Mouse (Mus musculus) thymus, adult 2 months (tissue): ENCODE data around the gene Zfp523. TPM values are rescaled to one million over a fixed set of nuclear protein-coding genes. Genes with fewer than 3 reads are reported as not detected.
A peak's percentile ranks its signal among the peaks of the same experiment; 100 is the strongest.

Source experiments
- DNase-seq: peaks from one replicate; pipeline ENCODE4 v3.0.0; 2021
- H3K27ac ChIP-seq: fragments of 200-500 bp; 2 replicates; pipeline ENCODE4 v1.5.1; 2012; ENCODE audit warnings: low read length, control low read depth; ENCODE audit not compliant: control insufficient read depth, insufficient read depth
- H3K27me3 ChIP-seq: fragments of 200-500 bp; 2 replicates; pipeline ENCODE4 v1.6.1; 2012; ENCODE audit warnings: mild to moderate bottlenecking, low read length, moderate library complexity, mixed read lengths; ENCODE audit not compliant: control insufficient read depth, insufficient read depth
- H3K36me3 ChIP-seq: fragments of 200-500 bp; 2 replicates; pipeline ENCODE4 v1.6.1; 2012; ENCODE audit warnings: mild to moderate bottlenecking, low read length, moderate library complexity; ENCODE audit not compliant: control insufficient read depth, insufficient read depth
- H3K4me1 ChIP-seq: fragments of 200-500 bp; replicated peaks from 2 replicates; pipeline ENCODE4 v1.6.1; 2012; ENCODE audit warnings: low read length; ENCODE audit not compliant: control insufficient read depth, insufficient read depth
- H3K4me3 ChIP-seq: fragments of 200-500 bp; 2 replicates; pipeline ENCODE4 v1.5.1; 2012; ENCODE audit warnings: mild to moderate bottlenecking, low read length, control low read depth, moderate library complexity; ENCODE audit not compliant: control insufficient read depth, insufficient read depth
- CTCF ChIP-seq: fragments of 200-500 bp; IDR thresholded peaks from 2 replicates; pipeline ENCODE4 v1.5.1; 2012; ENCODE audit warnings: mild to moderate bottlenecking, control low read depth, low read length, moderate library complexity, borderline replicate concordance; ENCODE audit not compliant: control insufficient read depth, poor library complexity, insufficient read depth; ENCODE audit errors: extremely low read depth
- POLR2A ChIP-seq: fragments of 200-500 bp; IDR thresholded peaks from 2 replicates; pipeline ENCODE4 v1.6.1; 2012; ENCODE audit warnings: mild to moderate bottlenecking, low read length, control low read depth, moderate library complexity; ENCODE audit not compliant: control insufficient read depth, poor library complexity, insufficient read depth; ENCODE audit errors: extremely low read depth
- WGBS: fragments of 180-500 bp; shearing (Covaris S2); methylation state at CpG from one replicate; pipeline ENCODE4 v1.1.7; 2018; 5-methylcytosine and 5-hydroxymethylcytosine counted together
- polyA plus RNA-seq: library from polyadenylated mRNA; depleted of rRNA; stranded (reverse); fragments of >200 nt; gene quantifications from 2 replicates; pipeline ENCODE4 v1.2.3, GENCODE M21; 2012

The Zfp523 gene
- polyA plus RNA-seq, 1 experiment = 55.7 TPM

DNA sequence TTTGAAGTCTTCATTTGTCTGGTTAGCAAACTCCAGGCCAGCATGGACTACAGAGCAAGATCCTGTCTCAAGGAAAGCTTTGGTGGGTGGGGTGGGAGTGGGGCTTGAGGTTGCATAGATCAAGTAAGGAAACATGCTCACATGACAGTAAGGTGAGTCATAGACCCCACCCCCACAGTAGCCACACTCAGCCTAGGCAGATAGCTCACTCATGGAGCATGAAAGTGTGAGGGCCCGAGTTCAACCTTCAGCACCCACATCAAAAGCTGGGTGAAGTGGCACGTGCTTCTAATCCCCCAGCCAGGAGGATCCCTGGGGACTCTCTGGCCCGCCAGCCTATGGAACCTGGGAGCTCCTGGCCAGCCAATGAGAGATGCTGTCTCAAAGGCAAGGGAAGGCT is 16.6 kb downstream of the Zfp523 start:
- 44% methylated on average over 3 of the region's 3 CpGs for WGBS
- no peak overlapping the region for H3K27ac ChIP-seq
- peaks cover 3% of the 10 kb centered on the region; the same call in 1 of the 2 replicates for H3K4me1 ChIP-seq
- TF ChIP-seq CTCF (no peak), POLR2A (no peak)
- H3K4me3 ChIP-seq = no peak overlapping the region
- no peaks in the 10 kb centered on the region for H3K27me3 ChIP-seq
- no peak for DNase-seq
- no peaks in the 10 kb centered on the region for H3K36me3 ChIP-seq

DNA sequence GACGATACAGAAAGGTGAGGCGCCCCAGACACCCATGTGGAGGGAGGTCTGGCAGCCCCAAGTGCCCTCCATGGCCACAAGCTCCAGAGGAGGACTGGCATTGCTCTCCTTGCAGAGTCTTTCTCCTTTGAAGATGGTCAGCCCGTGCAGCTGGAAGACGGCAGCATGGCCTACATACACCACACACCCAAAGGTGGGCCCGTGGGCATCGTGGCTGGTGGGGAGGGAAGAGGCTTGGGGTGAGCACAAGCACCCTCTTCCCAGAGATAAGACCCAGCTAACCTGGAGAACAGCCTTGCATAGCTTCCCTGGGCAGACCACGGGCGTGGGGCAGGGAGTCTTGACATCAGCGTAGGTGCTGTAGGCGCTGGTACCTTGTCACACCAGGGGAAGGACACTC is 18.1 kb downstream of the Zfp523 start:
- 87% methylated on average over 10 of the region's 10 CpGs for WGBS
- H3K27ac ChIP-seq = no peak overlapping the region
- H3K36me3 ChIP-seq = no peaks in the 10 kb centered on the region

DNA sequence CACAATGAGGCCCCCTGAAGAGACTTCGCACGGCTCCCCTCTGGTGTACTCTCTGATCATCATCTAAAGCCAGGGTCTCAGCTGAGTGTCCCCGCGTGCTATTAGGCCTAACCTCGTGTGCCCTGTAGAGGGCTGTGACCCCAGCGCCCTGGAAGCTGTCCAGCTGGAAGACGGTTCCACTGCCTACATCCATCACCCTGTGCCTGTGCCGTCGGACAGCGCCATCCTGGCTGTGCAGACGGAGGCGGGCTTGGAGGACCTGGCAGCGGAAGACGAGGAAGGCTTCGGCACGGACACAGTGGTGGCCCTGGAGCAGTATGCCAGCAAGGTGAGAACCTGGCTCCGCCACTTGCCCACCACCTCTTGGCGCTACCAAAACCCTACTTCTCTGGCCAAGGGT is 20.7 kb downstream of the Zfp523 start:
- DNase-seq = no peak
- Histone ChIP-seq H3K4me3 (no peak overlapping the region), H3K27me3 (no peaks in the 10 kb centered on the region), H3K4me1 (peaks cover 9% of the 10 kb centered on the region; the same call in 1 of the 2 replicates), H3K36me3 (no peaks in the 10 kb centered on the region), H3K27ac (no peak overlapping the region)
- TF ChIP-seq POLR2A = no peak
- WGBS = 95% methylated on average over 18 of the region's 18 CpGs

More for the DNA sequence above, 18.1 kb downstream of the Zfp523 start:
- H3K4me3 ChIP-seq = no peak overlapping the region
- peaks cover 3% of the 10 kb centered on the region; the same call in 1 of the 2 replicates for H3K4me1 ChIP-seq
- no peak for DNase-seq
- no peaks in the 10 kb centered on the region for H3K27me3 ChIP-seq
- TF ChIP-seq POLR2A = no peak
- TF ChIP-seq CTCF = no peak

DNA sequence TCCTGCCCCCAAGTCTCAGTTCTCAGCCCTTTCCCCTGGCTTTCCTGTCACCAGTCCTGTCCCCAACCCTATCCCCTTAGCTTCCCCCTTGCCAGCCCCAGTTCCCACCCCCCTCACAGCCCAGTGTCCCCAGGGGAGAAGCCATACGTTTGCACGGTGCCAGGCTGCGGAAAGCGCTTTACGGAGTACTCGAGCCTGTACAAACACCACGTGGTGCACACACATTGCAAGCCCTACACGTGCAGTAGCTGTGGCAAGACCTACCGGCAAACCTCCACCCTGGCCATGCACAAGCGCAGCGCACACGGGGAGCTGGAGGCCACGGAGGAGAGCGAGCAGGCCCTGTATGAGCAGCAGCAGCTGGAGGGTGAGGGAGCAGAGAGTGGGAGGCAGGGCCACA is 25.1 kb downstream of the Zfp523 start:
- no peaks in the 10 kb centered on the region for H3K36me3 ChIP-seq
- no peak overlapping the region for H3K4me3 ChIP-seq
- TF ChIP-seq CTCF (no peak), POLR2A (no peak)
- H3K27ac ChIP-seq = no peak overlapping the region
- WGBS = 95% methylated on average over 14 of the region's 14 CpGs
- H3K4me1 ChIP-seq = peaks cover 32% of the 10 kb centered on the region
- DNase-seq = no peak
- no peaks in the 10 kb centered on the region for H3K27me3 ChIP-seq

DNA sequence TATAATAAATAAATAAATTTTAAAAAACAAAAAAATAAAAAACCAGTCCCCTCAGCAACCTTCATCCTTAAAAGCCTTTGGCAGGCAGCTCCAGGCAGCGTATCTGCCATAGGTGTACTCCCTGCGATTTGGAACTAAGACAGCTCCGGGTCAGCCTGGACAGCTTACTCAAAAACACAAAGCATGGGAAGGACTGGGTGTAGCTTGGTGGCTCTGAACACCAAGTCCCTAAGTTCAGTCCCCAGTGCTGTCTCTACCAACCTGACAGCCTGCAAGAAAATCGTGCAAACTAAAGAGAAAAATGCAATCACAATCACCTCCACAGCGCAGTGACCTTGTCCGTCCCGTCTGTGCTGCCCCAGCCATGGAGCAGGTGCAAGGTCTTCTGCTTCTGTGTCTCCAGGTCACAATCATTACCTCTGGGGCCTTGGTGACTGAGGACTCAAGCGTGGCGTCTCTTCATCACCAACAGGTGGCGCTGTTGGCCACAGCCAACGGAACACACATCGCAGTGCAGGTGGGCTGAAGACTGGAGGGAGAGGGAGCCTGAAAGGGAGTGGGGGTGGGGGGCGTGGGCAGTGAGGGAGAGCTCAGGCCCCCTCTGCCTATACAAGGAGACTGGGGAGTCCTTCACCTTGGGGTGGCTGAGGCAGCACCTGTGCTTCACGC is 27.3 kb downstream of the Zfp523 start:
- Histone ChIP-seq H3K4me1 (peaks cover 37% of the 10 kb centered on the region), H3K27ac (no peak overlapping the region), H3K27me3 (no peaks in the 10 kb centered on the region), H3K4me3 (no peak overlapping the region), H3K36me3 (no peaks in the 10 kb centered on the region)
- DNase-seq = peak; percentile 73
- WGBS = 43% methylated on average over 14 of the region's 14 CpGs
- TF ChIP-seq CTCF (peak; percentile 94), POLR2A (0 out of 2 replicates have a peak, but pooled peaks have one; percentile 30)

DNA sequence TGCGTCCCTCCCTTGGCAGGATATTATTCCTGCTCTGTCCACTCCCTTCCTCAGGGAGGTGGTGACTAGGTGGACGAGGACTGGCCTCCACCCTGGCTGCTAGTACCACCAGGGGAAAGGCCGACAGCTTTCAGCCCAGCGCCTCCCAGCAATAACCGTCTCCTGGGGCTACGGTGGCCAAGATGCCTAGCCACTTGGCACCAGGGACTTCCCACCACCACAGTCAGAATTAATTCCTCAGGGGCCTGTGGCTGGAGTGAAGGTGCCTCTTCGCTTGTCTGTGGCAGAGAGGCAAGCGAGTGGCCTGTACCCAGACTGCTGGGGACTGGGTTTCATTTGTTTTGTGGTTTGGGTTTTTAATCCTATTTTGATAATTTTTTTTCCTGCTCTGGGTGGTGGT is 28.5 kb downstream of the Zfp523 start:
- Histone ChIP-seq H3K27ac (no peak overlapping the region), H3K4me3 (no peak overlapping the region), H3K27me3 (no peaks in the 10 kb centered on the region), H3K36me3 (no peaks in the 10 kb centered on the region), H3K4me1 (peaks cover 41% of the 10 kb centered on the region)
- DNase-seq = no peak
- 73% methylated on average over 8 of the region's 8 CpGs for WGBS
- no peak for TF ChIP-seq POLR2A
- TF ChIP-seq CTCF = no peak

DNA sequence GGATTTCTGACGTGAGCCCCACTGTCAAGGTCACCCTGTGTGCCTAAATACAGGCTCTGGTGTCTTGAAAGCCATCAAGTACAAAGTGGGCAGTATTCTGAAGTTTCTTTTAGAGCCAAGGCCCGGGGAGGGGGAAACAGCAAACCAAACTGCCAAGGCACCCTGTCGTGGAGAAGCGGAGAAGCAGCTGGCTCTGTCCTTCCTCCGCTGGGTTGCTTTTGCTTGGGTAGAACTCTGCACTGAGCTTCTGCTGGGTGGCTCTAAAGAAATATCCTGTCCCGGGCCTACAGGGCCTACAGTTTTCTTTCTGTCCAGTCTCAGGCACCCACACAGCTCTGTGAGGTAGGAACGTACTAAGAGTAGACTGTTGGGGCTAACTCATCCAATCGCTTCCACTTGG is 30.2 kb downstream of the Zfp523 start:
- no peaks in the 10 kb centered on the region for H3K27me3 ChIP-seq
- DNase-seq = peak; percentile 58
- TF ChIP-seq CTCF (no peak), POLR2A (no peak)
- no peaks in the 10 kb centered on the region for H3K36me3 ChIP-seq
- H3K27ac ChIP-seq = peak overlapping the region; percentile 85
- peak overlapping the region; percentile 26 for H3K4me3 ChIP-seq
- peaks cover 48% of the 10 kb centered on the region for H3K4me1 ChIP-seq
- WGBS = 24% methylated on average over 8 of the region's 8 CpGs
